Mouse (Mus musculus) CH12.LX (cell line): ENCODE measurements at regions not wholly inside any gene's neighbourhood (a gene's known extent, or its start where the extent isn't known, plus 50 kb on each side); places are given as distances from the start of the nearest gene placed in this dataset.

Source experiments
- DNase-seq: peaks from one replicate; pipeline ENCODE4 v3.0.0-alpha.2; 2013; ENCODE audit errors: extremely low read depth
- H3K27ac ChIP-seq: 2 replicates; pipeline ENCODE4 v1.5.1; 2012; ENCODE audit warnings: low read depth, mild to moderate bottlenecking, control low read depth, moderate library complexity; ENCODE audit not compliant: insufficient read depth
- H3K27me3 ChIP-seq: replicated peaks from 2 replicates; pipeline ENCODE3; 2012; ENCODE audit warnings: inconsistent platforms
- H3K36me3 ChIP-seq, 2 experiments: replicated peaks in 1 of 2; 2 replicates each; pipeline versions ENCODE3 to v1.6.1; 2012; ENCODE audit warnings: inconsistent platforms in 1 of 2, low read length in 1 of 2, mild to moderate bottlenecking in 1 of 2, mixed read lengths in 1 of 2, moderate library complexity in 1 of 2; ENCODE audit not compliant: control insufficient read depth in 1 of 2, insufficient read depth in 1 of 2
- H3K4me1 ChIP-seq, 2 experiments: 2 replicates each; pipeline ENCODE4 v1.6.1; 2012; ENCODE audit warnings: inconsistent platforms in 1 of 2, moderate library complexity in 1 of 2; ENCODE audit not compliant: insufficient read depth in 2 of 2, control insufficient read depth in 1 of 2
- H3K4me2 ChIP-seq: 2 replicates; pipeline ENCODE4 v1.6.1; 2012; ENCODE audit warnings: low read depth, mild to moderate bottlenecking, control low read depth; ENCODE audit not compliant: poor library complexity, insufficient read depth, severe bottlenecking
- H3K4me3 ChIP-seq, 3 experiments: fragments of 150-350 bp in 1 of 3; sonication (generic) in 1 of 3; replicated peaks in 1 of 3; 2 replicates each; pipeline versions ENCODE3 to v1.5.1; 2011 to 2012; ENCODE audit warnings: low read depth in 2 of 3, low read length in 2 of 3, mild to moderate bottlenecking in 2 of 3, moderate library complexity in 2 of 3, control low read depth in 1 of 3, improper control_type of control experiment in 1 of 3, inconsistent platforms in 1 of 3, mixed read lengths in 1 of 3; ENCODE audit not compliant: poor library complexity in 1 of 3
- H3K79me2 ChIP-seq: replicated peaks from 2 replicates; pipeline ENCODE4 v1.6.1; 2012; ENCODE audit warnings: mild to moderate bottlenecking, moderate library complexity; ENCODE audit not compliant: control insufficient read depth, poor library complexity, insufficient read depth, severe bottlenecking; ENCODE audit errors: extremely low read depth
- H3K9ac ChIP-seq: 2 replicates; pipeline ENCODE4 v1.6.1; 2012; ENCODE audit warnings: low read depth, mild to moderate bottlenecking, control low read depth, moderate library complexity; ENCODE audit not compliant: insufficient read depth
- H3K9me3 ChIP-seq: replicated peaks from 2 replicates; pipeline ENCODE3; 2012; ENCODE audit warnings: low read length, inconsistent platforms, mixed read lengths
- BHLHE40 ChIP-seq: IDR thresholded peaks from 2 replicates; pipeline ENCODE4 v1.6.1; 2011; ENCODE audit warnings: mild to moderate bottlenecking, low read depth, low read length, improper control_type of control experiment
- CHD1 ChIP-seq: IDR thresholded peaks from 2 replicates; pipeline ENCODE4 v1.6.1; 2012; ENCODE audit warnings: low read depth, low read length, improper control_type of control experiment, inconsistent platforms
- CHD2 ChIP-seq: IDR thresholded peaks from 2 replicates; pipeline ENCODE4 v1.6.1; 2011; ENCODE audit warnings: low read length, improper control_type of control experiment
- EP300 ChIP-seq: IDR thresholded peaks from 2 replicates; pipeline ENCODE4 v1.6.1; 2011; ENCODE audit warnings: low read length, improper control_type of control experiment
- GABPA ChIP-seq: IDR thresholded peaks from 2 replicates; pipeline ENCODE4 v1.6.1; 2012; ENCODE audit warnings: low read depth, low read length, improper control_type of control experiment, inconsistent platforms; ENCODE audit not compliant: insufficient replicate concordance
- IRF4 ChIP-seq: IDR thresholded peaks from 2 replicates; pipeline ENCODE4 v1.6.1; 2014; ENCODE audit warnings: low read depth, mild to moderate bottlenecking, inconsistent platforms, low read length, improper control_type of control experiment
- JUN ChIP-seq: IDR thresholded peaks from 2 replicates; pipeline ENCODE4 v1.6.1; 2011; ENCODE audit warnings: low read depth, mild to moderate bottlenecking, low read length, improper control_type of control experiment, moderate library complexity; ENCODE audit not compliant: insufficient read depth
- KAT2A ChIP-seq: IDR thresholded peaks from 2 replicates; pipeline ENCODE4 v1.6.1; 2012; ENCODE audit warnings: low read length, improper control_type of control experiment, inconsistent platforms; ENCODE audit not compliant: insufficient replicate concordance
- MAFK ChIP-seq: IDR thresholded peaks from 2 replicates; pipeline ENCODE4 v1.6.1; 2011; ENCODE audit warnings: low read length, improper control_type of control experiment; ENCODE audit not compliant: insufficient replicate concordance
- MAX ChIP-seq: IDR thresholded peaks from 2 replicates; pipeline ENCODE4 v1.6.1; 2011; ENCODE audit warnings: low read length, improper control_type of control experiment
- MAZ ChIP-seq: IDR thresholded peaks from 2 replicates; pipeline ENCODE4 v1.6.1; 2012; ENCODE audit warnings: low read depth, mild to moderate bottlenecking, inconsistent platforms, low read length, improper control_type of control experiment, moderate library complexity
- MYC ChIP-seq: IDR thresholded peaks from 2 replicates; pipeline ENCODE4 v1.6.1; 2011; ENCODE audit warnings: low read depth, mild to moderate bottlenecking, improper control_type of control experiment, low read length
- NRF1 ChIP-seq: IDR thresholded peaks from 2 replicates; pipeline ENCODE4 v1.6.1; 2014; ENCODE audit warnings: low read depth, mild to moderate bottlenecking, inconsistent platforms, low read length, improper control_type of control experiment, moderate library complexity
- POLR2A ChIP-seq: IDR thresholded peaks from 2 replicates; pipeline ENCODE4 v1.6.1; 2011; ENCODE audit warnings: low read depth, mild to moderate bottlenecking, improper control_type of control experiment, low read length
- POLR2AphosphoS2 ChIP-seq: IDR thresholded peaks from 2 replicates; pipeline ENCODE4 v1.6.1; 2011; ENCODE audit warnings: low read depth, low read length, improper control_type of control experiment
- SMC3 ChIP-seq: IDR thresholded peaks from 2 replicates; pipeline ENCODE4 v1.6.1; 2011; ENCODE audit warnings: low read depth, low read length, improper control_type of control experiment
- USF2 ChIP-seq: conservative IDR thresholded peaks from 2 replicates; pipeline ENCODE4 v1.6.1; 2011; ENCODE audit warnings: low read depth, low read length, improper control_type of control experiment
- ZMIZ1 ChIP-seq: IDR thresholded peaks from 2 replicates; pipeline ENCODE4 v1.6.1; 2012; ENCODE audit warnings: low read depth, mild to moderate bottlenecking, inconsistent platforms, low read length, improper control_type of control experiment
- dilution Hi-C: fragments of 300-500 bp; cut with MboI; formaldehyde crosslinking; loops from 2 replicates; pipeline ENCODE4 v1.14.3; 2020; ENCODE audit warnings: low sequenced_read_pairs; ENCODE audit not compliant: extremely low pct_unique_long_range_greater_than_20kb, extremely low pct_ligation_motif_present
- in situ Hi-C: fragments of 300-500 bp; cut with MboI; formaldehyde crosslinking; loops from 3 replicates; pipeline ENCODE4 v1.14.3; 2019; ENCODE audit warnings: low sequenced_read_pairs, low pct_ligation_motif_present, low pct_unique_long_range_greater_than_20kb, mixed read lengths

DNA sequence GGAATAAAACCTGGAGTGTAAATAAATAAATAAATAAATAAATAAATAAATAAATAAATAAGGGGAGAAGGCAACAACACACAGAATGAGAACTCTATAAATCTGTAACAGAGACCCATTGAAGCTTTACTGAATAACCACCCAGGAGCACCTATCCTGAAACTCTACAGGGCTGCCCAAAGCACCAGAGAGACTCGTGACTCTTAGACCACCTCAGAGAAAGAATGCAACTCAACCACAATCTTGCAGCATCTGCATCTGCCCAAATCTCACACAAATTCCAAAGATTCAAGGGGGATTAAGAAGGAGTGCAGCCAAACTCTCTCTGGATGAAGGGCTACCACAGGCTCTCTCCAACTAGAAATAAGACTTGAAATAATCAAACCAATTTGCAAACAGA is 264.5 kb downstream of the Dkk2 start:
- Histone ChIP-seq H3K36me3 (no peaks in the 10 kb centered on the region), H3K4me3 (no peak overlapping the region), H3K9me3 (no peaks in the 10 kb centered on the region), H3K4me2 (no peak overlapping the region), H3K9ac (no peak overlapping the region), H3K79me2 (no peaks in the 10 kb centered on the region), H3K27me3 (no peaks in the 10 kb centered on the region), H3K27ac (no peak overlapping the region), H3K4me1 (peaks cover 0 to 6% of the 10 kb centered on the region in 2 experiments; a peak in 1 of 4 replicates)
- in situ Hi-C loops (no loop called here), dilution Hi-C loops (no loop called here)
- TF ChIP-seq BHLHE40, result no peak
- TF ChIP-seq GABPA, result no peak
- DNase-seq, result no peak

DNA sequence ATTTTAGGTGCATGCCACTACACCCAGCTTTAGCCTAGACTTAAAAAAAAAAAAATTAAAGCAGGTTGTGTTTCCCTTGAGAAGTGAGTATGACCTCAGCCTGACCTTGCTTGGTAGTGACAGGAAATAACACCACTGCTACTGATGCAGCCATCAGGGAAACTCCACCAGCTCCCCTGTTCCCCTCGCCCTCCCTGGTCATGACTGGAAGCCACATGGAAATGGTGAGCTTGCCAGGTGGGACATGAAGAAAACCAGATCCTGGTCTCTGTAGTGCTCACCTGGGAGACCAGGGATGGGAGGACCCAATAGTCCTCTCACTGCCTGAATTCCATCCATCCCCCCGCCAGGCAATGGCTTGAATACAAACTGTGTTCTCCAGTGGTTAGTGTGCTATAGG is 268.1 kb downstream of the Dkk2 start:
- Histone ChIP-seq H3K27me3 (no peaks in the 10 kb centered on the region), H3K9ac (no peak overlapping the region), H3K36me3 (no peaks in the 10 kb centered on the region), H3K4me2 (no peak overlapping the region), H3K4me3 (no peak overlapping the region), H3K79me2 (no peaks in the 10 kb centered on the region), H3K4me1 (peaks cover 0 to 6% of the 10 kb centered on the region in 2 experiments; a peak in 1 of 4 replicates), H3K27ac (no peak overlapping the region), H3K9me3 (no peaks in the 10 kb centered on the region)
- dilution Hi-C loops, result no loop called here
- no peak for DNase-seq
- no peak for TF ChIP-seq POLR2AphosphoS2
- TF ChIP-seq MYC, result no peak
- no peak for TF ChIP-seq MAFK
- no peak for TF ChIP-seq CHD1
- no peak for TF ChIP-seq CHD2
- no peak for TF ChIP-seq SMC3
- TF ChIP-seq BHLHE40, result no peak
- TF ChIP-seq NRF1, result no peak
- TF ChIP-seq POLR2A, result no peak
- no peak for TF ChIP-seq USF2
- no peak for TF ChIP-seq MAZ
- TF ChIP-seq ZMIZ1, result no peak
- no peak for TF ChIP-seq IRF4
- no peak for TF ChIP-seq JUN
- no peak for TF ChIP-seq MAX
- no peak for TF ChIP-seq EP300
- TF ChIP-seq KAT2A, result no peak
- in situ Hi-C loops, result no loop called here
